ENCODE assay signal across 32 mouse cellular contexts in the genomic region with DNA sequence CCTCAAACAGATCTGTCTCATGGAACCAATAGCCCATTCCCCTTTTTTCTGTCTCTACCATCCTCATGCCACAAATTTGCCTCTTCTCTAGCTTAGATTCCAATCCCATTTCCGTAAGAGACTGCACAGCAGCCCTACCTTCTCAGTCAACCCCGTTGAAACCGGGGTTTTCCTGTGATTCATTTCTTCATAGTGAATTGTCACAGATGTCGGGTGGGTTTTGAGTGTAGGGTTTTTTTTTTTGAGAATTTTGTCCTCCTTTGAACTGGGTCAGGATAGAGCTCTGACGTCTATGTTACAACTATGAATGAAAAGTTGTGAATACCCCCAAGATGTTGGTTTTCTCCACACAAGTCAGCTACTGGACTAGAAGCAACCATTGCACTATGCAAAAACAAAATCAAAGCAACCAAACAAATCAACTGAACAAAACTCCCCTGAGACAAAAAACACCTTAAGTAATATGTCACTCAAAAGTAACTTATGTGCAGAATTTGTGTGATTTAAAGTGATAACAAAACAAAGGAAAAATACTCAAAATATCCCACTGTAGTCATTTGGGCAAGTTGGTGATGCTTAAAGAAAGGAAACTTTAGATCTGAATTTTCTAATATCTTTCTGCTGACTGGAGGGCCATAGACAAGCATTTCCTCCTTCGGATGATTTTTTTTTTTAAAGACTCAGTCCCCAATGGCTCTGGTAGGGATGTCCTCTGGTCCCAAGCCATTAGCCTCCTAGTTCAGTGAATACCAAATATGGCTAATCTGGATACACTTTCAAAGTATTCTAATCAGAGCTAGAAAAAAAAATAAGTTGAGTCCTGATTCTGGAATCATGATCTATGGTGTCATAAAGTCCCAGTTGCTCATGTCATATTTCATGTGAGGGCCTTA.
"Had no signal": no experiment of that assay in that cellular context is flagged by ENCODE, and none has a peak within 500 bp of the region (broad histone marks: within the 10 kb centered on the region; RNA-seq: fewer than 3 reads in every experiment).

No protein-coding gene starts in this region.

- H3K4me1 ChIP-seq: heart, embryonic 10.5 days; heart, embryonic 12.5 days; heart, embryonic 13.5 days; heart, embryonic 15.5 days; hindbrain, embryonic 10.5 days; hindbrain, embryonic 12.5 days; hindbrain, embryonic 13.5 days; hindbrain, embryonic 15.5 days; intestine, embryonic 15.5 days; kidney, embryonic 15.5 days had no signal

- H3K9ac ChIP-seq: heart, embryonic 12.5 days; heart, embryonic 13.5 days; heart, embryonic 15.5 days; hindbrain, embryonic 12.5 days; hindbrain, embryonic 13.5 days; hindbrain, embryonic 14.5 days; hindbrain, embryonic 15.5 days; intestine, embryonic 15.5 days; kidney, embryonic 15.5 days had no signal

- H3K27ac ChIP-seq: heart, embryonic 10.5 days; heart, embryonic 13.5 days; heart, embryonic 15.5 days; hindbrain, embryonic 10.5 days; hindbrain, embryonic 12.5 days; hindbrain, embryonic 13.5 days; hindbrain, embryonic 14.5 days; hindbrain, embryonic 15.5 days; hindbrain, postnatal 0 days; intestine, embryonic 15.5 days; kidney, embryonic 15.5 days; kidney, postnatal 0 days; layer of hippocampus, adult 2 months; left cerebral cortex, adult 2 months had no signal

- H3K4me2 ChIP-seq: heart, embryonic 11.5 days; heart, embryonic 12.5 days; heart, embryonic 13.5 days; heart, embryonic 15.5 days; hindbrain, embryonic 12.5 days; hindbrain, embryonic 13.5 days; hindbrain, embryonic 14.5 days; hindbrain, embryonic 15.5 days; intestine, embryonic 15.5 days; kidney, embryonic 15.5 days had no signal

- H3K36me3 ChIP-seq: heart, embryonic 10.5 days; heart, embryonic 12.5 days; heart, embryonic 13.5 days; heart, embryonic 15.5 days; hindbrain, embryonic 10.5 days; hindbrain, embryonic 12.5 days; hindbrain, embryonic 13.5 days; hindbrain, embryonic 15.5 days; intestine, embryonic 15.5 days; kidney, embryonic 15.5 days had no signal

- H3K4me3 ChIP-seq: heart, embryonic 10.5 days; heart, embryonic 12.5 days; heart, embryonic 13.5 days; heart, embryonic 15.5 days; hindbrain, embryonic 10.5 days; hindbrain, embryonic 12.5 days; hindbrain, embryonic 13.5 days; hindbrain, embryonic 15.5 days; intestine, embryonic 15.5 days; kidney, embryonic 15.5 days; layer of hippocampus, adult 2 months; left cerebral cortex, adult 2 months had no signal

- H3K9me3 ChIP-seq: heart, embryonic 10.5 days; heart, embryonic 12.5 days; heart, embryonic 13.5 days; heart, embryonic 15.5 days; hindbrain, embryonic 10.5 days; hindbrain, embryonic 12.5 days; hindbrain, embryonic 13.5 days; hindbrain, embryonic 15.5 days; intestine, embryonic 15.5 days; kidney, embryonic 15.5 days had no signal

- DNase-seq: heart, postnatal 10 days; heart, postnatal 14 days; heart, postnatal 36 days; heart, postnatal 4 days; kidney, adult 11 months; kidney, adult 18-20 months; kidney, adult 2 months; kidney, adult 8-10 months; kidney, adult 9 months; kidney, postnatal 10 days; kidney, postnatal 14 days; kidney, postnatal 25 days; kidney, postnatal 36 days; kidney, postnatal 4 days; layer of hippocampus, adult 9-11 months; layer of hippocampus, postnatal 36 days had no signal

- H3K27me3 ChIP-seq: heart, embryonic 12.5 days; heart, embryonic 13.5 days; heart, embryonic 15.5 days; hindbrain, embryonic 12.5 days; hindbrain, embryonic 13.5 days; hindbrain, embryonic 15.5 days; intestine, embryonic 15.5 days; kidney, embryonic 15.5 days had no signal
